Mouse (Mus musculus) hindbrain, embryonic 12.5 days (tissue): Measurements from ENCODE around the gene Pxk. TPM values are rescaled to one million over a fixed set of nuclear protein-coding genes. Genes with fewer than 3 reads are reported as not detected.

ENCODE experiments used
- ATAC-seq: fragments of 200-750 bp; cut with Nextera tagmentation; 2 replicates; pipeline ENCODE4 v1.8.0; 2017; ENCODE audit warnings: moderate TSS enrichment; ENCODE audit not compliant: low FRiP score
- H3K27ac ChIP-seq: fragments of 300-500 bp; sonication (generic); 2 replicates; pipeline ENCODE4 v1.5.1; 2016; ENCODE audit warnings: mild to moderate bottlenecking
- H3K27me3 ChIP-seq: fragments of 300-500 bp; sonication (generic); 2 replicates; pipeline ENCODE4 v1.6.1; 2016; ENCODE audit warnings: mild to moderate bottlenecking
- H3K36me3 ChIP-seq: fragments of 300-500 bp; sonication (generic); 2 replicates; pipeline ENCODE4 v1.6.1; 2016; ENCODE audit warnings: mild to moderate bottlenecking
- H3K4me1 ChIP-seq: fragments of 300-500 bp; sonication (generic); 2 replicates; pipeline ENCODE4 v1.6.1; 2016
- H3K4me2 ChIP-seq: fragments of 300-500 bp; sonication (generic); replicated peaks from 2 replicates; pipeline ENCODE4 v1.6.1; 2016; ENCODE audit warnings: mild to moderate bottlenecking
- H3K4me3 ChIP-seq: fragments of 300-500 bp; sonication (generic); 2 replicates; pipeline ENCODE4 v1.5.1; 2016; ENCODE audit warnings: mild to moderate bottlenecking
- H3K9ac ChIP-seq: fragments of 300-500 bp; sonication (generic); 2 replicates; pipeline ENCODE4 v1.6.1; 2016; ENCODE audit warnings: mild to moderate bottlenecking, moderate library complexity
- H3K9me3 ChIP-seq: fragments of 300-500 bp; sonication (generic); replicated peaks from 2 replicates; pipeline ENCODE4 v1.6.1; 2016; ENCODE audit warnings: mild to moderate bottlenecking
- WGBS: fragments of 180-500 bp; shearing (Covaris S2); methylation state at CpG from one replicate; pipeline ENCODE4 v1.1.7; 2016; 5-methylcytosine and 5-hydroxymethylcytosine counted together
- polyA plus RNA-seq: library from polyadenylated mRNA; unstranded; fragments of >200 nt; fragmentation: Nextera tagmentation; extraction: Ambion mirVana; gene quantifications from 2 replicates; pipeline ENCODE4 v1.2.1, GENCODE M21; 2016

The Pxk gene
- polyA plus RNA-seq, 1 experiment from 2014 or later = 43.0 TPM

DNA sequence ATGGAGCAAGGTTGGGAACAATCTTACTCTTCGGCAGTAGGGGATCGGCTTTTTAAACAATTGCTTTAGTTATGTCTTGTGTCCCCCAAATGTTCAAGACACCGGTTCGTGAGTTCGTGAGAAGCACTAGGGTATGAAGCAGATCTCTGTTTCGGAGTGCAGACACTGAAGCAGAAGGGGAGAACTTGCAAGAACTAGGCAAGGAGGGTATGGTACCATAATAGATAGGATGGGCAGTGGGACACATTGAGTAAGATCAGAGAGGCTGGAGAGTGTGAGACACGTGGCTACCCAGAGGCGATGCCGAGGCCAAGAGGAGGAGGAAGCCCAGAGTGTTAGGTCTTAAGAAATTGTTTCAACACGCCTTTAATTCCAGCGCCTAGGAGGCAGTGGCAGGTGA lies 17.3 kb upstream of the Pxk start:
- peaks cover 18% of the 10 kb centered on the region for H3K36me3 ChIP-seq
- H3K4me1 ChIP-seq = peaks cover 14% of the 10 kb centered on the region
- 6% methylated on average over 11 of the region's 11 CpGs for WGBS
- no peaks in the 10 kb centered on the region for H3K27me3 ChIP-seq
- peak; percentile 51 for ATAC-seq
- peak overlapping the region; percentile 69 for H3K4me3 ChIP-seq
- peak overlapping the region; percentile 78 for H3K9ac ChIP-seq
- H3K4me2 ChIP-seq = peak overlapping the region; percentile 84
- H3K27ac ChIP-seq = peak overlapping the region; percentile 92
- no peaks in the 10 kb centered on the region for H3K9me3 ChIP-seq

GRCm38 (mm10) chr14:8082949-8083348 lies 15.1 kb upstream of the Pxk start:
- H3K36me3 ChIP-seq = peaks cover 38% of the 10 kb centered on the region
- H3K27ac ChIP-seq = no peak overlapping the region
- H3K9ac ChIP-seq = no peak overlapping the region
- H3K4me2 ChIP-seq = no peak overlapping the region
- H3K27me3 ChIP-seq = no peaks in the 10 kb centered on the region
- peaks cover 14% of the 10 kb centered on the region for H3K4me1 ChIP-seq
- 92% methylated on average over 1 of the region's 1 CpGs for WGBS
- H3K9me3 ChIP-seq = no peaks in the 10 kb centered on the region
- no peak for ATAC-seq
- H3K4me3 ChIP-seq = no peak overlapping the region

- H3K9ac ChIP-seq = no peak overlapping the region
- no peak overlapping the region for H3K27ac ChIP-seq
- no peak overlapping the region for H3K4me3 ChIP-seq
- no peaks in the 10 kb centered on the region for H3K27me3 ChIP-seq
- H3K9me3 ChIP-seq = no peaks in the 10 kb centered on the region
- no peak for ATAC-seq
- H3K4me1 ChIP-seq = no peaks in the 10 kb centered on the region
- WGBS = 89% methylated on average over 2 of the region's 2 CpGs
- H3K36me3 ChIP-seq = peaks cover 55% of the 10 kb centered on the region
- H3K4me2 ChIP-seq = no peak overlapping the region
These were observed 9.0 kb upstream of the Pxk start for GRCm38 (mm10) chr14:8089016-8089415.

GRCm38 (mm10) chr14:8092573-8092972 lies 5.4 kb upstream of the Pxk start:
- Histone ChIP-seq H3K27ac (no peak overlapping the region), H3K9me3 (no peaks in the 10 kb centered on the region), H3K4me2 (no peak overlapping the region), H3K36me3 (peaks cover 26% of the 10 kb centered on the region), H3K9ac (no peak overlapping the region), H3K27me3 (no peaks in the 10 kb centered on the region), H3K4me1 (no peaks in the 10 kb centered on the region), H3K4me3 (no peak overlapping the region)
- no peak for ATAC-seq
- 94% methylated on average over 2 of the region's 2 CpGs for WGBS

DNA sequence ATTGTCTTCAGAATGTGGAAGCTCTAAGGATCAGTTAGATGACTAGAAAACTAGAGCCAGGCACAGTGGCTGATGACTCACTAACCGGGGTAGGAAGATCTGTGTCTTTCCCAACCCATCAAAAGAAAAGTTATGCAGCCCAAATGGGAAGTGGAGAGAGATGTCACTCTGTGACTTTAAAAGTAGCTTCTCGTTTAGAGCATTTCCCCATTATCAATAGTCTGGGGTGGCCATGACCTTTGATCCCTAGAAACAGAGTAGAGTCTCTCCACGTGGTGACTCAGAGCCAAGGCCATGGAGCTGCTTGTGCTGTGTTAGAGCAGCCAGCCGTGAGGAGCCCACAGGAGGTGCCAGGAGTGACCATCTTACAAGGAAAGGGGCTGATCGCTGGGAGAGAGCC lies 4.6 kb upstream of the Pxk start:
- H3K9me3 ChIP-seq = no peaks in the 10 kb centered on the region
- no peak overlapping the region for H3K4me3 ChIP-seq
- H3K27me3 ChIP-seq = no peaks in the 10 kb centered on the region
- H3K27ac ChIP-seq = no peak overlapping the region
- no peak overlapping the region for H3K9ac ChIP-seq
- 44% methylated on average over 5 of the region's 5 CpGs for WGBS
- H3K4me1 ChIP-seq = no peaks in the 10 kb centered on the region
- ATAC-seq = 0 out of 2 replicates have a peak, but pooled peaks have one; percentile 16
- H3K36me3 ChIP-seq = peaks cover 21% of the 10 kb centered on the region
- no peak overlapping the region for H3K4me2 ChIP-seq

- WGBS = 81% methylated on average over 3 of the region's 3 CpGs
- no peaks in the 10 kb centered on the region for H3K9me3 ChIP-seq
- no peak for ATAC-seq
- H3K27me3 ChIP-seq = no peaks in the 10 kb centered on the region
- H3K4me2 ChIP-seq = no peak overlapping the region
- H3K27ac ChIP-seq = no peak overlapping the region
- no peak overlapping the region for H3K4me3 ChIP-seq
- H3K4me1 ChIP-seq = peaks cover 7% of the 10 kb centered on the region
- peaks cover 5% of the 10 kb centered on the region for H3K36me3 ChIP-seq
- H3K9ac ChIP-seq = no peak overlapping the region
These were observed 3.0 kb upstream of the Pxk start for GRCm38 (mm10) chr14:8094931-8095561.

GRCm38 (mm10) chr14:8095562-8095950 lies 2.5 kb upstream of the Pxk start:
- no peaks in the 10 kb centered on the region for H3K27me3 ChIP-seq
- H3K9me3 ChIP-seq = no peaks in the 10 kb centered on the region

DNA sequence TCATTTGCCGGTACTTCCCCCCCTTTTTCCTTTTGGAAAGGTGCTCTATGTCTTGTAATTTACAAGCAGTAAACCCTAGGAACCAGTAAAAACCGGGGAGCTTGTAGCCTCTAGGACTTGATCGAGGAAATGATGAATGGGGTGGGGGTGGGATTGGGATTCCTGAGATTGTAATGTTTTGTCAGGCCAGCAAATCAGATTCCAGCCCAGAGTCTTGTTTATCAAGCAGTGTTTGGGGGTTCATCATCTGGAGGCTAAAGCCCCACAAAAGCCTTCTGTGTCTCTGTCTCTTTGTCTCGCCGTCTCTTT lies 630 bp downstream of the Pxk start:
- H3K9ac ChIP-seq = peak overlapping the region; percentile 87
- peak overlapping the region; percentile 96 for H3K4me3 ChIP-seq
- 1% methylated on average over 5 of the region's 5 CpGs for WGBS
- H3K9me3 ChIP-seq = no peaks in the 10 kb centered on the region
- H3K4me2 ChIP-seq = peak overlapping the region; percentile 59
- no peaks in the 10 kb centered on the region for H3K27me3 ChIP-seq
- ATAC-seq = peak; percentile 24; the same call in 1 of the 2 replicates
- H3K4me1 ChIP-seq = peaks cover 13% of the 10 kb centered on the region
- H3K36me3 ChIP-seq = no peaks in the 10 kb centered on the region
- peak overlapping the region; percentile 80 for H3K27ac ChIP-seq

More at GRCm38 (mm10) chr14:8095562-8095950, 2.5 kb upstream of the Pxk start:
- ATAC-seq = no peak
- Histone ChIP-seq H3K4me2 (no peak overlapping the region), H3K4me3 (no peak overlapping the region), H3K36me3 (no peaks in the 10 kb centered on the region), H3K4me1 (peaks cover 7% of the 10 kb centered on the region), H3K9ac (no peak overlapping the region), H3K27ac (no peak overlapping the region)
- WGBS = 78% methylated on average over 7 of the region's 7 CpGs

DNA sequence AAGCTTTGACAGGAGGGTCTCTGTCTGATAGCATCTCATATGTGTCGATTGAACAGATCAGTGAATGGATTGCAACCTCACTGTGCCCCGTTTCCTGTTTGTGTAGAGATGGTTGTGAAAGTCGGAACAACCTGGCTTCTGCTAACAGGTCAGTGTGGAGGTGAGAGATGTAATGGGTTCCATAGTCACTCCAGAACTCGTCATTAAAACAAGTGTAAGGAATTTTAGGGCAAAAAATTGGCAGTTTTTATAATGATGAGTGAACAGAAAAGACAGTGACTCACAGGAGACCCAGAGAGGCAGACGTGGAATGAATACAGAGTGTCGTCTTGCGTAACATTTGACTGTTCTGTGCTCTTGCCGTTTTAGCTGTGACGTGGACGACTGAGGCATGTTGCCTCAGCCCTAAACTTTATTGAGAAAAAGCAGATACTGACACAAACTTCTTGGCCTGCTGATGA lies 1.6 kb downstream of the Pxk start:
- no peaks in the 10 kb centered on the region for H3K27me3 ChIP-seq
- no peak overlapping the region for H3K27ac ChIP-seq
- H3K9me3 ChIP-seq = no peaks in the 10 kb centered on the region
- WGBS = 65% methylated on average over 10 of the region's 10 CpGs
- peaks cover 13% of the 10 kb centered on the region for H3K4me1 ChIP-seq
- ATAC-seq = no peak
- no peaks in the 10 kb centered on the region for H3K36me3 ChIP-seq
- peak overlapping the region; percentile 59 for H3K4me2 ChIP-seq
- no peak overlapping the region for H3K9ac ChIP-seq
- peak overlapping the region; percentile 96; the same call in 1 of the 2 replicates for H3K4me3 ChIP-seq

DNA sequence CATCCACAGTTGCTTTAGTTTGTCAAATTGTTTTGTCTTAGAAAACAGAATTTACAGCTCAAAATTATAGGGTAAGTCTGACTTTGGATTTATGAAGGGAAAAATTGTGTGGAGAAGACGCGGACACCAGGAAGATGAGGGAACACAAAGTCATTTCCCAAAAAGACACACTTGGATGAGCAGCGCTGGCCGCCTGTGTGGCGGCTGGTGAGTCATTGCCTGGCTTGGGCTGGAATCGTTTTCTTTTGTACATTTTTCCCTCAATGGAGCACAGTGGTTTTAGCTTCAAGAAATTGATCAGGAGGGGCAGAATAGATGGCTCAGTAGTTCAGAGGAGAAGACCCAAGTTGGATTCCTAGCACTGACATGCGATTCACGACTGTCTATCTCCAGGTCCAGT lies 3.9 kb downstream of the Pxk start:
- H3K27me3 ChIP-seq = no peaks in the 10 kb centered on the region
- ATAC-seq = no peak
- 84% methylated on average over 8 of the region's 8 CpGs for WGBS

DNA sequence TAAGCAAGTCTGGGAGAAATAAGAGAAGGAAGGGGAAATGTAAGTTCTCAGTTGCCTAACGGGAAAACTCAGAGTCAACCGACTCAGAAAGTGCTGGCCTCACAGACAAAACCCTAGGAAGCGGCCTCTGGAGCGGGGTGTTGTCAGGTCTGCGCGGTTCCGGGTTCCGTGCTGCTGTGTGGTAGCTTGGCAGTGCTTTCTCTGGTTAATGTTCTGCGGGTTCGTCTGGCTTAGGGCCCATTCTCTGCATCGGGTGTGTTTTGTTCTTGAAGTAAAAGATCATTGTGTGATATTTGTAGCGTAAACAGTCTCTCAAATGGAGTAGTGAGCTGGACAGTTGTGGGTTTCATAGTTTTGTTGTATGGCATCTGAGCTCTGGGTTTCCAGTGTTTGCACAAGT lies 4.7 kb downstream of the Pxk start:
- Histone ChIP-seq H3K36me3 (no peaks in the 10 kb centered on the region), H3K9ac (no peak overlapping the region), H3K27me3 (no peaks in the 10 kb centered on the region), H3K9me3 (no peaks in the 10 kb centered on the region), H3K4me1 (peaks cover 13% of the 10 kb centered on the region), H3K4me2 (no peak overlapping the region), H3K27ac (no peak overlapping the region), H3K4me3 (no peak overlapping the region)
- no peak for ATAC-seq
- WGBS = 76% methylated on average over 12 of the region's 12 CpGs

More for the DNA sequence above, 3.9 kb downstream of the Pxk start:
- Histone ChIP-seq H3K36me3 (no peaks in the 10 kb centered on the region), H3K4me3 (no peak overlapping the region), H3K27ac (no peak overlapping the region), H3K9me3 (no peaks in the 10 kb centered on the region), H3K4me1 (peaks cover 13% of the 10 kb centered on the region), H3K4me2 (no peak overlapping the region), H3K9ac (no peak overlapping the region)

DNA sequence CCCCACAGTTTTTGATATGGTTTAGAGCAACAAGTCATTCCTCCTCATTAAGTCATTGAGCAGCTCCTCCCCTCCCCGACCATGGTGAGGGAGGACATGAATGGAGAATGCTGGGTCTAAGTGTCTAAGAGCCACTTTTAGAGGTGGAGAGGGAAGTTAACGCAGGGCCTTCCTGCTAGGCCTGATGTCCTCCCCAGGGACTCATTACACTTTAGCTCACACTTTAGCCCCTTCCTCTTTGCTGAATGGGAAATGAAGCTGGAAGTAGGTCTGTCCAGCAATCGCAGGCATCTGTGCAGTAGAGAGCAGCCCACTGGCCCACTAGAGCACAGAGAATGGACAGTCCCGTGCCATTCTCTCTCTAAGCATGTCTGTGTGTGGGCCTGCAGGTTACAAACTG lies 10.0 kb downstream of the Pxk start:
- Histone ChIP-seq H3K27ac (no peak overlapping the region), H3K4me2 (no peak overlapping the region), H3K4me1 (peaks cover 2% of the 10 kb centered on the region; the same call in 1 of the 2 replicates), H3K36me3 (no peaks in the 10 kb centered on the region), H3K4me3 (no peak overlapping the region), H3K9ac (no peak overlapping the region), H3K27me3 (no peaks in the 10 kb centered on the region), H3K9me3 (no peaks in the 10 kb centered on the region)
- 82% methylated on average over 4 of the region's 4 CpGs for WGBS
- no peak for ATAC-seq

GRCm38 (mm10) chr14:8108976-8109375 lies 11.0 kb downstream of the Pxk start:
- Histone ChIP-seq H3K9ac (no peak overlapping the region), H3K27ac (no peak overlapping the region), H3K4me2 (no peak overlapping the region), H3K4me1 (no peaks in the 10 kb centered on the region), H3K36me3 (no peaks in the 10 kb centered on the region), H3K4me3 (no peak overlapping the region), H3K9me3 (no peaks in the 10 kb centered on the region), H3K27me3 (no peaks in the 10 kb centered on the region)
- WGBS = 90% methylated on average over 1 of the region's 1 CpGs
- ATAC-seq = no peak
